Mouse (Mus musculus) hindlimb bud, embryonic 11.5 days (tissue): ENCODE measurements around the gene Tpcn2.
A peak's percentile ranks its signal among the peaks of the same experiment; 100 is the strongest.

ENCODE experiments used
- DNase-seq: peaks from one replicate; pipeline ENCODE4 v3.0.0-alpha.2; 2012; ENCODE audit warnings: low read depth, low spot score; ENCODE audit errors: extremely low spot score

Gene Tpcn2

DNA sequence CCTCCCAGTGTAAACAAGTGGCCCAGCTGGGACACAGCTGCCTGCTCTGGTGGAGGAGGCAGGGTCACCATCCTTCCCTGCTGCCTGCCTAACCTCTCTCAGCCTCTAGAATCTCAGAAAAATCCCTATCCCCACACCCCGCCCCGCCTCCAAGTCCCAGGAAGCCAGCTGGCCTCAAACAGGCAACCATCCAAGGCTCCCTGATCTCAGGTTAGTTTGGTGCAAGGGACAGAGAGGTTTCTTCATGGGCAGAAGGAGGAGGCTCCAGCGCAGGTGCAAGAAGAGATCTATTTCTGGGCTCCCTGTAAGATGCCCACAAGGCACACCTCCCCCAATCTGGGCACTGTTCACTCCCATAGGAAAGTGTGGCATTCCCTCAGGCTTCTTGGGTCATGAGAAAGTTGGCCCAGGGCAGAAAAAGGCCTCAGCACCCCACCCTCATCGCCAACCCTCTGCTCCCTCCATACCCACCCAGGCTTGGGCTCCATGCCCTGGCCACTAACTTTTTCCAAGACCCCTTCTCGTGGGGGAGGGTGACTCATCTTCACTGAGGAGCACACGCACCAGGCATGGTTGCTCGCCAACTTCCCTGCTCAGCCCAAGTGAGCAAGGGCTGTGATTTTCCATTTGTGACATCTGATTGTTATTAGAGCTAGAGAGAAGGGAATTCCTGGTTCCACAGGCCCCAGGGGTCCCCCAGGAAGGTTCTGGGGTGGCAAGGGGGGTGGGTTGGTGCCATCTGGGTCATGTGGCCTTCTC lies 15.9 kb upstream of the Tpcn2 start:
- DNase-seq, result no peak

DNA sequence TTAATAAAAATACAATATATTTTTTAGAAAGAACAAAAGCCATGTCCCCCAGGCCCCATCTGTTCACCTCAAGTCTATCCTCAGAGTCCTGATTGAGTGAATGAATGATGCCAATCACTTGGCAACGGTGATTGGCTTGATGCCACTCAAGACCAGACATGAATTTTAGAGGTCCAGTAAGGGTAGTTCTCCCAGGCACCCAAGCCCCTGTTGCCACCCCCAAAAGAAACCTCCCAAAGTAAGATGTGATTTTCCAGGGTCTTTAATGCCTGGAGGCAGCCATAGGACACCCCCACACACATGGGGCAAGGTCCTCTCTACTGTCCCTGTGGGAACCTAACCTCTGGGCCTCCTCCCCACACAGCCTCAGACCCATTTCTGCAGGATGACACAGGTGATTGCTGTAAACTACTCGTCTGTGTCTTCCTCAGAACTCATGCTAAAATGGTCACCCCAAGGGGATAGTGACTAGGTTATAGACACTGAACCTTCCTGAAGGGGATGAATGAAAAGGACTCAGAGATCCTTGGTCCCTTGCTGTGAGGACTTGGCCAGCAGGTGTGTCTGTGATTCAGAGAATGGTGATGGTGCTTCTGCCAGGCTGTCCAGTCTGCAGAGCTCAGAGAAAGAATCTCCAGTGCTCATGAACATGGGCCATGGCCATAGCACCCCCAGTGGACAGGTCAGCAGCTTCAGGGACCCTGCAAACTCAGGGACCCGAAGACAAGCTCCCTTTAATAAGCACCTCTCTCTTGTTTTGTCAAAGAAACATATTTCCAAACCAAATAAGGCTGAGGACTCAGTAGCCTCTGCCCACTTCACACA lies 15.1 kb upstream of the Tpcn2 start:
- DNase-seq, result no peak

DNA sequence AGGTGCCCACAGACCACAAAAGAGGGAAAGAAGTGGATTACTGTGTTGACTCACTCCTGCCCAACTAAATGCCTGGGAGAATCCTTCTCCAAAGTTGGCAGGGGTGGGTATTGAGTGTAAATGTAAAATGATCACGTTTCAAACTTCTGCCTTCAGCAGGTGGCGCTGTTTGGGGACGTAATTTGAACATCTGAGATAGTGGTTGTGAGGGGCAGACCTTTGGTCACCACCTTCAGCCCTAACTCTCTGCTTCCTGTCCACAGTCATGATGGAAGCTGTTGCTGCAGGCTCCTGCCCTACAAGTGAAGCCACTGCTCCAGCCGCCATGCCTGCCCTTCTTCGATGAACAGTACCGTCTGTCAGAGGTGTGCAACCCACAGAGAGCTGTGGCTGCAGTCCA lies 10.0 kb upstream of the Tpcn2 start:
- DNase-seq, result no peak

DNA sequence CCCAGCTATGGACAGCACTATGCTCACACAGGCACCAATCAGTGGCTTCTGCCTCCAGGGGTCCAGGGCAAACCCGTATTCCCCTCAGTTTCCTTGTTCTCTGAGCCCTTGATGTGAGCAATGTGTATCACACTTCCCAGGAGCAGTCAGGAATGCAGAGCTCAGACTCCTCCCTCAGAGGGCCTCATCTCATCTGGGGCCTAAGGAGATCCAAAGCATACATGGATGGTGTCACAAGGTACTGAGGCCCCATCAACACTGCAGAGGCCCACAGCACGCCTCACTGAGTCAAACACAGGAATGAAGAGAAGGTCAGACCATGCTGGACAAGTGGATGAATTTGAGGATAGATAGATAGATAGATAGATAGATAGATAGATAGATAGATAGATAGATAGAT lies 8.9 kb upstream of the Tpcn2 start:
- DNase-seq, result no peak

DNA sequence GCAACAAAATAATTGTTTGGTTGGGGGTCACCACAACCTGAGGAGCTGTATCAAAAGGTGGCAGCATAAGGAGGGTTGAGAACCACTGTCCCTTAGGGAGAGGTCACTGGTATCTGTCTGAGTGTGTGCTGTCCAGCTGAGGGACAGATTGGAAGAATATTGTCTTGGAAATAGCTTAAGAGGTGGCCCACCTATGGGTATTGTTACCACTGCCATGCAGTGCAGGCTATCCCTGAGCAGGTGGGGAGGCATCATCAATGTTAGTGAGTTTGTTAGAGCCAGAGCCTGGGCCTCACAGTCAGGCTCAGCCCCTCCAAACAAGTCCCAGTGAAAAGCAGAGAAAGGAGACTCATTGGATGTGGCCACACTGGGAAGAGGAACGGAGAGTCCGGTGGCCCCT lies 8.0 kb upstream of the Tpcn2 start:
- no peak for DNase-seq

DNA sequence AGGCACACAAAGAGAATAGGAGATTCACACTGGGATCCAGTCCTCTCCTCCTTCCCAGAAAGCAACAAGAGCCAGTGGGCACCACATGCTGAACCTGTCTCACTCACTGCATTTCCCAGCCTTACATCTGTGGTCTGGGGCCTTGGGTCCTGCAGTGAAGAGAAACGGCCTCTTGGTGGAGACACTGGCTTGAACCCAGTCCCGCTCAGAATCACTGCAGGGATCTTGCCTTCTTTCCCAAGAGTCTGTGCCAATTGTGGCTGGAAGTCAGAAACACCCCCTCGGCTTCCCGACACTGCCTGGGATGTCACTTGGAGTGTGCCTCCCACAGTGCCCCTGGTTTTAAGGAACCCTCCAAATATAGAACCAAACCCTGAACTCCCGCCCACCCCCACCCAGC lies 5.5 kb upstream of the Tpcn2 start:
- no peak for DNase-seq

DNA sequence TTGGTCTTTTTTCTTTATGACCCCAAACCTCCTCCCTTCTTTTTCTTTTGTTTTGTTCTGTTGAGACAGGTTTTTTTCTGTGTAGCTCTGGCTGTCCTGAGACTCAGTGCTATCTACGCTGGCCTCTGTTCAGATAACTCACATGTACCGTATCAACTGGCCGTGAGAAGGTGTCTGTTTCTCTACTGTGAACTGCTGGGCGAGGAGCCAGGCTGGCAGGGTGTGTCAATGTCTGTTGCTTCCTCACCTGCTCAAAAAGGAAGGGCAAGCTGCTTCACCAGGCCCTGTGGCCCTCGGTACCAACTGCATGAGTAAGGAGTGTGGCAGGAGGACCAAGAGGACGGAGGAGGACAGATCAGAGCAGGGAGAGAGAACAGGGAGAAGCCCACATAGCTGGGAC lies 3.6 kb upstream of the Tpcn2 start:
- no peak for DNase-seq

DNA sequence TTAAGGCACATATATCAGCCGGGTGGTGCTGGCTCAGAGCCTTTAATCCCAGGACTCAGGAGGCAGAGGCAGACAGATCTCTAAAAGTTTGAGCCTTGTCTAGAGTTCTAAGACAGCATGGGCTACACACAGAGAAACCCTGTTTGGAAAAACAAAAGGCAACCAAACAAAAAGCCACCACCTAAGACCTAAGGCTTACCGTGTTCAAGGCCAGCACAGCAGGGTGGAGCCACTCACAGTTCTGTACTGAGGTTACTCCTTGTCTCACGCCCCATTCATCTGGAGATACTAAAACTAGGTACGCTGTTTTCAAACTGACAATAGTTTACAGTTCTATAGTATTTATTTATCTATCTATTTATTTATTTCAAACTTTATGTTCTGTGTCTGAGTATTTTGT lies 1.7 kb upstream of the Tpcn2 start:
- no peak for DNase-seq

DNA sequence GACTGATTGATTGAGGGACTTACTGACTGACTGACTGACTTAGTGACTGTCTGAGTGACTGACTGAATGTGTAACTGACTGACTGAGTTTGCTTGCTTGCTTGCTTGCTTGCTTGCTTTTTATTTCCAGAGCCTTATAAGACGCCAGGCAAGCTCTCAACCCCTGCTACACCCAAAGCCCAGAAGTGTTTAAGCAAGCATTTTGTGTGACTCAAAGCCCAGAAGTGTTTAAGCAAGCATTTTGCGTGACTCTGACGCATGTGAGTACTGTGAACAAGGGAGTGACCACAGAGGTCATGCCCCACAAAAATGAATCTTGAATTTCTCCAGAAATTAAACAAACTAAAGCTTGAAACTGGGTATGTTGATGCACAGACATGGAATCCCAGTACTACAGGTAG lies 482 bp upstream of the Tpcn2 start:
- no peak for DNase-seq

DNA sequence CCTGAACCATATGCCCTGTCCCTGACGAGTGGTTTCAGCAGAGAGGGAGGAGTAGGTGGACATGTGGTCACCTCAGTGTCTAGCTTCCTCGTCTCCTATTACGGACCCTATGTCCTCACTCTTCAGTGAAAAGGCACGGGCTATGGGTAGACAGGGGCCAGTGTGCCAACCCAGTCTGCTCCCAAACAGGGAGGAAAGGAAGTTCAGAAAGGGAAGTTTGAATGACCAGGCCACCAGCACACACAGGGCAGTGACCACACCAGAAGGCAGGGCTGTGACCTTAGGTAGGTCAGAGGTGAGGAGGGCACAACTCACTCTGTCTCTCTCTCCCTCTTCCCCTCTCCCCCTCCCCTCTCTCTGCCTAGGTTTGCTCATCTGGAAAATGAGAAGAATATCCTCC lies 770 bp downstream of the Tpcn2 start:
- no peak for DNase-seq

DNA sequence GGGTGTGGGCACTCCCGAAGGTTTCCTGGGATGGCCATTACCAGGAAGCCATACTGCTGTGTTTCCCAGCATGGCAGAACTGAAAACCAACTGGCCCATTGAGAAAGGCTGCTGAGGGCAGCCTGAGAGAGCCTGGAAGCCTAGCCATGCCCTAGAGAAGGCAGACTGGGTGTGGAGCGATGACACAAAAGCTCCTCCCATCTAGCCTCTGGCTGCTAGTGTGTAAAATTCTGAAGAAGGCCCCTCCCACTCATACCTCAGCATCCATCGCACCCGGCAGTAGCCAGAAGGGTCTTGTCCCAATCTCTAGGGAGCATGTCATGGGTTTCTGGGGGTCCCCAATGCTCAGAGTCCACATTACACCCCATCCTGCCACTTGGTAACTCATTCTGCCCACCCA lies 2.4 kb downstream of the Tpcn2 start:
- no peak for DNase-seq

DNA sequence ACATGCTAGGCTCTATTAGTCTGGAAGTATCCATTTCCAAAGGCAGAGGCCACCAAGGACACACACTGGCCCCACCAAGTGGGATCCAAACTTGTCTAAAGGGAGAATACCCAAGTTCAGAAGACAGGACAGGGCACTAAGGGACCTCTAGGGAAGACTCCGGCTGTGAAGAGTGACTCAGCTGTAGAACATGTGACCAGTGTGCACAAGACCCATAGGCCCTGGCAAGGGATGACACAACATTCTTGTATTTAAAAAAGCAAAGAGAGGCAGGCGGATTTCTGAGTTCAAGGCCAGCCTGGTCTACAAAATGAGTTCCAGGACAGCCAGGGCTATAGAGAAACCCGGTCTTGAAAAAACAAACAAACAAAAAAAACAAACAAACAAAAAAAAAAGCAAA lies 8.3 kb downstream of the Tpcn2 start:
- no peak for DNase-seq

DNA sequence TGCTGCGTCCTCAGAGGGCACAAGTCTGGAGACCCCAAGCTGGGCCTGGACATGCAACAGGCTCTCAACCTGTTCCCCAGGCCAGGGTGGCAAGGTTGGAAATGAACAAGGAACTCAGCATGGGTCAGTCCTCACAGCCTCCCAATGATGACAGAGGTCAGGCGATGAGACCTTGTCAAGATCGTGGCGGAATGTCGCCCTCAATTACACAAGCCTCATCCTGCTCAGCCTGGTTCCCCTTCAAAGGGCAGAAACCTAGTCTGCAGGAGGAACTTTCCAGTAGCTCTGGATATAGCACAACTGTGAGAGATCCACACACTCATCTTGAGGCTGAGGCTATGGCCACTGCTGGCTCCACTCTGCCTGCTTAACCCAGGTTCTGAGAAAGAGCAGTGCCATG lies 12.9 kb downstream of the Tpcn2 start:
- DNase-seq, result no peak

DNA sequence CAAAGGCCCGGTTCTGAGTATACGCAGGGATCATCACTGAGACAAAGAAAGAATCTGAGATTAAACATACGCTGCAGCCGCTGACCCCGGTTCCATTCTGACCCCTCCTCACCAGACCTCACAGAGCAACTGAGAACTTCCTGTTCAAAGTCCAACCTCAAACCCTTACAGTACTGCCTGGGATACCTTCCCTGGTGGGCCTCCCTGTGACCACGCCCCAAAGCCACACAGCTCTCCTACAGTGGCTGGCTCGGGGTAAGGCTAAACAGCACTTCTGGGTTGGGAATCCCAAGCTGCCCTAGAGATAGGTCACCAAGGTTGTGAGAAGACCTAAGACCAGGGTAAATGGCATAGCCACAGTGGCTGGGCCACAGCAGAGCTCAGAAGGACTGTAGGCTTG lies 14.9 kb downstream of the Tpcn2 start:
- DNase-seq, result no peak

DNA sequence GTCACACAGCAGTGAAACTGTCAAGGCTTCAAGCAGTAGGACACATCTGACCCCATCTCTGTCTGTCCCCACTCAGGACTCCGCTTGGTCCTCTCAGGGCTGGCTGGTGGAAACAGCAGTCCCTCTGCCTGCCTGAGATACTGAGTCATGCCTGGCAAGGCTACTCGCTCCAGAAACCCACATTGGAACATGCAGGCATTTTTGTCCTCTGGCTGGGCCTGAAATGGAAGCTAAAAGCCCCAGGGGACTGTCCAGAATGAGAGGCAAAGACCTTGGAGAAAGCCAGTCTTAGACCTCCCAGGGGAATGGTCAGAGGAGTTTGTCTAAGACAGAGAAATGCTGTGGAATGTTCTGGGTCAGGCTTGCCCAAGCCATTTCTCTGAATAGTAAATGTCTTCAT lies 17.8 kb downstream of the Tpcn2 start:
- DNase-seq, result no peak

DNA sequence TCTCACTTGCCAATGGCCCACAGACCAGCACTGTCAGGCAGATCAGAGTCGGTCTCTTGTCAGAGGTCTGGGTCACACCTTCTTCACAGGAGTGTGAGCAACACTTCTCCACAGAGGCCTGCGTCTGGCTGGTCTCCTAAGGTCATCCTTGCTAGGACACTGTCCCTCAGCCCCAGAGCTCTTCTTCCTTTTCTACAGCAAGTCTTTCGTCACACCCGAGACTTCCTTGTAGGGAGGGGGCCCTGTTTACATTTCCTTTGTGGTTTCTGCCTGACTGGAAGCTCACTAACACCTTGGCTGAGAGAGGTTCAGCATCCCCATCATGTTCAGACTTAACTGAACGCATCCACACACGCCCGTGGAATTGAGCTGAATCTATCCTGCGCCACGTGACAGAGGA lies 19.6 kb downstream of the Tpcn2 start:
- no peak for DNase-seq

DNA sequence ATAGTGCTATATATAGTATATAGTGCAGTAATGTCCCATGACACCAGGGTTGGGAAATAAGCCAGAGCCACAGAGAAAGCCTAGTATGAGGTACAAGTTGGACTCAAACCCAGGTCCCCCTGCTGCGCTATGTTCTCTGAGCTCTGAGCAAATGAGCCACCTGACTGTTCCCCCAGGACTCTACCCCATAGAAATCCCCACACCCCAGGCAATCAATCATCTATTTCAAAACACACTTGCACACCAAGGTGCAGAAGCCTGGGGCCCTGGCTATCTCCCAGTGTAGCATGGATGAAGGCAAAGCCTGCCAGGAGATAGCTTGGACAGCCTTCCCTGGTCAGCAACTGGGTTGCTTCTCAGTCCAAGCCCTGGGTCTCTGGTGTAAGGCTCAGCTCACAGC lies 27.7 kb downstream of the Tpcn2 start:
- DNase-seq, result no peak

DNA sequence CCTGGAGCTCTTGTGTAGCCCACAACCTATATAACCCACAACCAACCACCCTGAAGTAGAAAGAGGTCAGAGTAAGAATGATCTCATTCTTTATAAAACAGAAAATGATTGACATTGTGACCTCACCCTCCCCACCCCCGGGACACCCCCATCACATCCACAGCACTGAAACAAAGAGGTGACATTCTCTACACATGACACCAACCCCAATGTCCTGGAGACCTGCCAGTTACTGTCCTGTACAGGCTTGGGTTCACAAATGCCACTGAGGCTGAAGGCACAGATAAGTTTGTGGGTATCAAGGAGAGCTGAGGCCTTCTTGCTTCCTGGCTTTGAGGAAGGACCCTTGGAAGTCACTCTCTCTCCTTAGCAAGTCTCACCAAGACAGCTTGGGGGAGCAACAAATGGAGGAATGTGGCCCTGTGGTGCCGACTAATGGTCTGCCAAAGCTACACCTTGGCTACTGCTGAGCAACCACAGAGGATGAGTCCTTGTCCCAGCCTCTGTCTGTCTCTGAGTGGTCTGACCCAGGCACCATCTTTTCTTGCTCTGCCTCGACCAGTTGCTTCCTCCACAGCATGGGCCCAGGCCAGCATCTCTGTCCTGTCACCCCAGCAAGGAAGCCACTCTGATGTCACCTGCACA lies 29.7 kb downstream of the Tpcn2 start:
- DNase-seq, result no peak

DNA sequence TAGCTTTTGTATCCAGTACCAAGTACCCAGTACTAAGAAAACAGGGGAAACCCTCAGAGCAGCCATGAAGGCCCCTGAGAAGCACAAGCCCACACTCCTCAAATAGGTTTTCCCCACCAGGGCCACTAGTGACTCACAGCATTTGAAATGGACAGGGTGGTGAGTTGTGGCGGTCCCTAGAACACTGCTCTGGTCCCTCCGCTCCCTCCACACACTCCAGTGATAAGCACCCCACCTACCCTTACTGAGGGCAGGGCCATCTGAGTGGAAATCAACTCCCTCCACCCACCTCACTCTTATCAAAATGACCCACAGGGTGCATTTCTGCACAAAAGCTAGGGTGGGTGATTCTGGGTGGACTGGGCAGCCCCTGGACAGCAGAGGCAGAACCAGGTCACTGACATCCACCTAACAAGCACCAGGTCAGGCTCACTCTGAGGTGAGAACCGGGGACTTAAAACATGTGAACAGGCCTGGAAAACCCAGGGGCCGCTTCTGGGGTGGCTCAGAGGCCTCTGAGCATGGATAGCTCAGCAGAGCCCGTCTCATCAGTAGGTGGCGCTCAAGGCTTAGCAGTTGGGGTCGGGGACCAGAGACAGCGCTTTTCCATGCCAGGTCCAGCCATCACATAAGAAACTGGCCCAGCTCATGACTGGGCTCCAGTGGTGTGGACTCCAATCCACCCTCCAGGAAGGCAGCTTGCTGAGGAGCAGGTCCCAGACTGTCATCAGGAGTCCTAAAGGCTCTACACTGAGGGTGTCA lies 30.9 kb downstream of the Tpcn2 start:
- DNase-seq, result peak; percentile 22

DNA sequence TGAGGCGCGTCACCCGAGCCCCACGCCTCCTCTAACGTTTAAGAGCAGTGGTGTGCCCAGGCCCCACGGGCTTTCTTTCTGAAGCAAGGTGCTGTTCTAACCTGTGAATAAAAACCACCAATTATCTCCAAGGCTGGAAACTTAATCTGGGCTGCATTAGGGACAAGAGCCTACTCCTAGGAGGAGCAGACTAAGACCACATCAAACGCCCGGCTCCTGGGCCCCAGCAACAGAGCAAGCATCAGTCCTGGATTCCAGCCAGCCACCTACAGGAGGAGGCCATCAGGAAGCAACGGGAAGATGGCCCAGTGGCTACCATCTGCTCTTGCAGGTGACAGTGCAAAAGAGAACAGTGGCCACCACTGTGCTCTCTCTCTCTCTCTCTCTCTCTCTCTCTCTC lies 33.6 kb downstream of the Tpcn2 start:
- DNase-seq, result no peak

DNA sequence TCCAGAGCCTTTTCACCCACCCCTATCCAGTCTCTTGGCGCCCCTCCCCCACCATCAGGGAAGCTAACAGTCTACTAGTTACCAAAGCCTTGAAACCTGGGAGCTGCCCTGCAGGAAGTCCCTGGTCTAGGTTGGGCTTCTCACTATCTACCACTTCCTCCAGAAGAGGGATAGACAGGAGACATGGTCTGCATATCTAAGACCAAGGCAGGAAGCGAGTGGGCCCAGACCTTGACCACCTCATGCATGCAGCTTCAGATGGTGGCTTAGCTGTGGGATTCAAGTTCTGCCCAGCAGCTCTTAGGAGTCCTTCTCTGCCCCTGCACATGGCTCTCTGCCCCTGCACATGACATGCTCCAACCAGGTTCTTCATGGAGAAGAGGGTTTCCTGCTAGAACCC lies 34.9 kb downstream of the Tpcn2 start:
- no peak for DNase-seq
